Mouse (Mus musculus): ENCODE data around the gene Zmiz1.

DNA sequence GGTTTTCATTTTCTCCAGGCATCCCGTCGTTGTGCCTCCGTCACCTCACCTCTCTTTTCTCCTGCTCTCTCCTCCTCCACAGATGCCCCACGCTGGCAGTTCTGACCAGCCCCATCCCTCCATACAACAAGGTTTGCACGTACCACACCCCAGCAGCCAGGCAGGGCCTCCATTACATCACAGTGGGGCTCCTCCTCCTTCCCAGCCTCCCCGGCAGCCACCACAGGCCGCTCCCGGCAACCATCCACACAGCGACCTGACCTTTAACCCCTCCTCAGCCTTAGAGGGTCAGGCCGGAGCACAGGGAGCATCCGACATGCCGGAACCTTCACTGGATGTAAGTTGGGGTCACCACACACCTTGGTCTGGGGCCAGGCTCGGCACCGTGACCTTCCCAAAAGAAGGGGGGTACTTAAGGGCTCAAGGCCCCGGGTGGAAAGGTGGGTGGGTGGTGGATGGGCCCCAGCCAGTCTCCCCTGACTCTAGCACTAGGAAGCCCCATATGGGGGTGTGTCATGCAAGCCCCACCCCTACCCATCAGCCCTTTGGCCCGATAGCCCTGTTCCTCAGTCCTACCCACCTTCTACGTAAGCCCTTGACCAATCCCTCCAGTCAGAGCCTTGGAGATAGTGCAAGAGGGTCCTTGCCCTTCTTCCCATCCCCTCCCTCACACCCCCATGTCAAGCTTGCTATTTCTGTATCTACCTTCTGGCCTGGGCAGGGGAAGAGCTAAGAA is 202.4 kb downstream of the Zmiz1 start:
- TF ChIP-seq CTCF (IDR thresholded peaks at IDR 0.05; ENCODE audit: control insufficient read depth, insufficient read depth, low read length) (no peak), POLR2A (IDR thresholded peaks at IDR 0.05; ENCODE audit: borderline replicate concordance, control insufficient read depth, low read depth, low read length) (no peak)
